Mouse (Mus musculus): ENCODE measurements around the gene Zfp874b.
"Not testable (repeated sequence)": the region's sequence is repeated elsewhere in the genome, so short reads cannot be mapped to it uniquely, and the experiment has no call there.

DNA sequence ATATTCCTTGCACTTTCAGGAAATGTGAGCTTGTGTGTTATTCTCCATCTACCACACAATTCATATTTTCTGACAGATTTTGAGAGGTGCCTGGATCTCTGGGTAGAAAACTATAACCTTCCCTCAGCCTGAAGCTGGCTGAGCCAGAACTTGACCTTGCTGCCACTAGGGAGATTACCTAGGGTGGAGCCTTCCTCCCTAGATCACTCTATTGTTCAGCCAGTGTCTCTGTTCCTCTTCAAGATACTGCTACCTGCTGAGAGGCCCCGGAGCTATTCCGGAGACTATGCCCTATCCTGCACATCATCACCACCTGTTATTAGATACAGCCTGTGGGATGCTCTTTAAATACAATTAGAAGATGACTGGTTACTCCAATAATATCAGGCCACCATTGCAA is 61.5 kb downstream of the Zfp874b start:
- TF ChIP-seq CTCF (IDR thresholded peaks at IDR 0.05; ENCODE audit: low read depth); EP300 (optimal IDR thresholded peaks at IDR 0.05): not testable (repeated sequence)

Measured in stomach, postnatal 0 days (tissue).